Mouse (Mus musculus): Measurements from ENCODE around the gene Il15.
A peak's percentile ranks its signal among the peaks of the same experiment; 100 is the strongest.

Gene Il15

DNA sequence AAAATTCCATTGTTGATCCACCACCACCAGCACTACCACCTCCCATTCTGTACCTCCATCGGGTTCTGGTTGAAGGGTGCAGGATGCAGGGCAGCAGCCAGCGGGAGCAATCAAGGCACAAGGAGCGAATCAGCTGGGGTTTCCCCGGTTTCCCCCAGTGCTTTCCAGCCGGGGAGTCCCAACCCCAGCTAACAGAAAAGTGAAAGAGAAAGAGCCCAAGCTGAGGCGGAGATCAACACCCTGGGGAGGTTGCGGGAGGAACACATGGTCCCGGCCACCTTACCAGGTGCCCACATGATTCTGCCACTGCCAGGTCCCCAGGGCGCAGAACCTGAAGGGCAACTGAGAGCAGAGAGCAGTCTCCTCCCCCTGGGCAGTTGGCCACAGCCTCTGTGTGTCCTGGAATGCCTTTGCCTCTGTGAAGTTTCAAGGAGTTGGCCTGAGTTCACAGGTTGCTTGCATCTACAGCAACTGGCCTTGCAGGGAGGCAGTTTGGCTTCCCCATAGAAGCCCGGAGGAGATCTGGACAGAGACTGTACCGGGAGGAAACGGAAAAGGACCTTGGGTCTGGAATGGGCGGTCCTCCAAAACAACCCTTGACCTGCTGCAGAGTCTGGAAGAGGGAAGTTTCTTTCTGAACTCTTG, at the start of gene Il15:
Il15 (minus strand) TSS at position 537 of the 645 bp plus-strand sequence.
- DNase-seq, result peak; percentile 9 to 22

DNA sequence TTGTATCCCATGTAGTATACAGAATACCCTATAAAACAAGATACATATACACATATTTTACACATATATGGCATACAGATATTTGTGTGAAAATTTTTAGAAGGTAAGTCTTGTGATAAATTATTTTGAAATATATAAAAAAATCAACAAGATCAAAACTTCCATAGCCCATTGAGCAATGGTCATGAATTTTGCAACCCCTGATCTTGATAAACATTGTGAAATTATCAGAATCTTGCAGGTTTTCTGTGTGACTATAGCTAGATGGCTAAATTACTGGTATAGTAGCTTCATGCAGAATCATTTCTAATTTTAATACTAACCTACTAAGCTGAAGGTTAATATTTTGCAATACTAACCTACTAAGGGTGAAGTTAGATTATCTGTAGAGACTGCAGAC, 41.9 kb upstream of the Il15 start:
- DNase-seq, result no peak

DNA sequence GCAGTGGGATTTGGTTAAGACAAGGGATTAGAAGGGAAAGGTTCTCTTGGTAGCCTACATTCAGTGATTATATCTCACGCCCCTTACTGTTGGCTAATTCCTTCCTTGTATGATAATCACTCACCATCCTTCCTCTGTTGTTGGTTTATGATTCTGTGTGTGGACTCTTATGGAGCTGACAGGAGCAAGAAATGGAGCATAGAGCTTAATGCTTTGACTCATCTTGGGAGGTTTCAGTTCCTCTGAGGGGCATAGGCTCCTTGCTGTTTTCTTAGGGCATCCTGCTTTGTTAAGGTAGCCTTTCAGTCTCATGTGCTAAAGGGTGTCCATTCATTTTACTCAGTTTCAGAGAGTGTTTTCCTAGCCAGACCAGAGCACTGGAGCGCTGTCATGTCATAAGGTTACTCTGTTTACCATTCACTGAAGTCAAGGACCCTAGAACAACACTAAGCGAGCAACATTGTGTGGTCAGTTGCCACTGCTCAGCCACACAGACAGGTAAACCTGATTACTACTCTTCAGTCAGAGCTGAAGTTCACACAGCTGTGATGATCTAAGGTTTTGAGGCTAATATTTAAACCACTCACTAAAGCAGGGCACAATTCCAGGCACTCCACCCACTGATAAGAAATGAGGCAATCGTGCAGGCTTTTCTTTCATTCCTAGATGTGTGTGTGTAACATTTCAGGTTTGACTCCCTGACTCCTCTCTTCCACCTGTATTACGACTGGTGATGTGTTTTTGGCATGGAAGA, 13.7 kb upstream of the Il15 start:
- DNase-seq, result no peak

DNA sequence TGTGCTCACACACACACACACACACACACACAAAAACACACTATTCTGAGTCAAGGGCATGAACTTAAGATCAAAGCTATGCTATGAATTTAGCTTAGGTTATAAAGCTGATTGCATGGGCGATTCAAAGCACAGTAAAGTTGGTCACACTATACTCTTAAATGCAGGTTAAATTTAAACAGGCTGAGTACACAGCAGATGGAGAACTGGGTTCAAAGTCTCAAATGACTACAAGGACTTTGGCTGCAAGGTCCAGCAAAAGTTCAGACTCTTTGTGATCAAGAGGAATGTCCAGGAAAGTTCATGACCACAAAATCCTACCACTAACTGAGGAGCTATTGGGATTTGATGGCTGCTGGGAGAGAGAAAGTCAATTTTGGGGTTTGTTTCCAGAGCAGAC, 12.5 kb upstream of the Il15 start:
- DNase-seq, result no peak

DNA sequence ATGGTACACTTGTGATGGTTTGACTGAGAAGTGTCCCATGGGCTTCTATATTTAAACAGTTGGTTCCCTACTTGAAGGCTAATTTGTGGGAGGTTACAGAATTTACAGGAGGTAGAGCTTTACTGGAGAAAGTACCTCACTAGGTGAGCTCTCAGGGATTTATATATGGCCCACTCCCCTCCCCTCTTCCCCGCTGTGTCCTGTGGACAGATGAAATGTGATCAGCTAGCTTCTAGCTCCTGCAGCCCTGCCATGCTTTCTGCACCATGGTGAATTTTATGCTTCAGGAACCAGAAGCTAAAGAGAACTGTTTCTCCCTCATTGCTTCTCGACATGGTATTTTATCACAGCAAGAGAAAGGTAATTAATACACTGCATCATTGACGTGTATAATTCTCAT, 7.1 kb upstream of the Il15 start:
- no peak for DNase-seq

DNA sequence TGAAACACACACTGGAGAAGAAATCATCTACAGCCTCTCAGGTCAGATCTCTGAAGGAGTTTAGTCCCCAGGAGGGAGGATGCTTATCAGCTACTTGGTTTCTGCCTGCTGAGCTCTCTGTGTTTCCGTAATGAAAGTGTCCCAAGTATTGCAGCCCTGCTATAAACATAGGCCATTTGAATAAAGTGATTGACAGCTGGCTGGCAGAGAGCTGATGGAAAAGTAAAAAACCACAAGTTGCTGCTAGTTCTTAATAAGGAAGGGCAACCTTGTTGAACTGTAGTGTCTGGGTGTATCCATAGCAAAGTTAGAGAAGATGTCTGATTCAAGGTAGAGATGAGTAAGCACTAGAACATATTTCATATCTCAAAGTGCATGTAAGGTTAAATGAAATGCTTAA, 4.0 kb upstream of the Il15 start:
- no peak for DNase-seq

DNA sequence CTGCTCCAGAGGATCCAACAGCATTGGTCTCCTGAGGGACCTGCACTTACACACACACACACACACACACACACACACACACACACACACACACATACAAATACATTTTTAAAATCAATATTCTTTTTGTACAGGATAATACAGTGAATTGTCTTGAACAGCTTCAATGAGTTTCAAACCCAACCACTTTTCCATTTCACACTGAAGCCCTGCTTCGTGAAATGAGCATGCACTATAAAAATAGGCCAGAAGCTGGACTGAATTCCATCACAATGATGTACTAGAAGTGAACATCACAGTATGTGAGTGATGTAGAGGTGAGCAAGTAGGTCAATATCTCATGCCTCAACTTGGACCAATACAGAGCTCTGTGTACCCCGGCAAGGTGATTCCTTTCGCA, 1.0 kb upstream of the Il15 start:
- DNase-seq, result no peak

DNA sequence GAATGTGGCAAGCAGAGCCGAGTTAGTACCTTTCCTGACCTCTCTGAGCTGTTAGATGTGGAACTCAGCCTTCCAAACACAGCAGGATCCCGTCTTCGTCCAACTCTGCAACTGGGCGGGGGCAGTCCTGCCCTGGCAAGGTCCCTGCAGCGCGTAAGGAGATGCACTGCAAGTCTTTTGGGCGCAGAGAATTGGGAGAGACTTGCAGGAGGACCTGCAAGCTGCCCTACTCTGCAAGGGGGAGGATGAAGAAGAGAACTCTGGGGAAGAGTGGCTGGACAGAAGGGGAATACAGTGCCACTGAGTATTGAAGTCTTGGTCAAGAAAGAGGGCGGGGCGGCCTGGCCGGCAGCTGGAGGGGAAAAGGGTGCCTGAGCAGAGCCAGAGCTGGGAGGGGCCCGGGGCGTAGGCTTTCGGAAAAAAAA, 749 bp downstream of the Il15 start:
- peak; percentile 11 to 14 for DNase-seq

DNA sequence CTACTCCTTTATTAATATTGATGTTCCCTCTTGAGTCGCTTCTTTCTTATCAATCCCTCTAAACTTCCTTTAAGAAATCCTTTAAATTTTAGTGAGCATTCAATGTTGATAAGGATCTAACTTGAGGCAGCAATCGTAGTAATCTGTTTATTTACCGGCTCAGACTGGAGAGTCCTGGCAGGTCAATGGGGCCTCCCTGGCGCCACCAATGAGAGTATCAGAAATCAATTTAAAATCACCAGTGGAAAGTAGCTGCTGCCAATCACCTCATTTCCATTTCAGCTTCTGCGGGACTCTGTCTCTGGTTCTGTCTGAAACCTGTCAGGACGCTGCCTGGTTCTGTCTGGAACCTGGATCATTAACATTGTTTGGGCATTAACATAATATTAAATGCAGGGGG, 1.5 kb downstream of the Il15 start:
- no peak for DNase-seq

DNA sequence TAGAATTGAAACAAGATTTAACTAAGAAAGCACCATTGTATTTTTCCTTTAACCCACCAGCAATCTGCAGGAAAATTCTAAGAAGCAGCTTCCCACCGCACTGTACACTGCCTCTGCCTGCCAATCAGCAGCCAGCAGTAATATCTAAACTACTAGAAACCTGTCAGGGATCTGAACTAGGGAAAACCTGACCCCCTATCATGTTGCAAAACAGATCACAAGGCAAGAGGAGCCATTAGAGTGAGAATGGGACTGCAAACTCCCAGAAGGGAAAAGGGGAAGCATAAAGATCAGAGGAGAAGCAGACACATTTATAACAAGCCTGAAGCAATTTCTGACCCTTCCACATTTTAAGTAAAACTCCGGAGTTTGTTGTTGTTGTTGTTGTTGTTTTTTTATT, 2.0 kb downstream of the Il15 start:
- DNase-seq, result no peak

DNA sequence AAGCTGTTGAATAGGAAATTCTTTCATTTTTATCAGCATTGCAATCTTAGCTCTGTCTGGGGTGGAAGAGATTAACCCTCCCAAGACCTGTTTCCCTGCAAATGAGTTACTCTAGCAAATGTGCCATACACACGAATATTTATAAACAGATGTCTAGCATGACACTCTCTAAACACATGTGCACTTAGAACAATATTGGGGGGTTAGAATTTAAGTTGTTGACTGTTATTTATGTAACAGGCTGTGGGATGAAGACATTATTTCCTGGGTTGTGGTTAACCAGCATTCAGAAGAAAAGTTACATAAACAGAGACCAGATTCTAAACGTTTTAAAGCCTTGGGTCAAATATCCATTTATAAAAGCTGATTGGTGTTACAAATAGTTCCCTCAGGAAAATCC, 2.6 kb downstream of the Il15 start:
- no peak for DNase-seq

DNA sequence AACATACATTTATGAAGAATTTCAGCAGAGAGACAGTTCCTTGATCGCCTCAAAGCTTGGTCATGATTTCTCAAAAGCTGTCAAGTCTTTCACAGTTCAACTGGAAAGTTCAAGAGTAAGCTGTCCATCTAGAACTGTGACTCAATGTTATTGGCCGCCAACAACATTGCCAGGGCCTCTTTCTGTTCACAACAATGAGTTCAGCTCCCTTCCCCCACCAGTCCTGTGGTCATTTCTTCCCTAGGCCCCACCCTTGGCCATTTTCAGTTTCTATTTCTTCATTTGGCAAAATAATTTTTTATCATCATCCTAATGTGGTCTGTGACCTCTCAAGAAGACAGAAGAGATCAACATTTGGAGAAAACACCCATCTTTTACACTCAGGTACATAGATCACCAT, 4.5 kb downstream of the Il15 start:
- no peak for DNase-seq

DNA sequence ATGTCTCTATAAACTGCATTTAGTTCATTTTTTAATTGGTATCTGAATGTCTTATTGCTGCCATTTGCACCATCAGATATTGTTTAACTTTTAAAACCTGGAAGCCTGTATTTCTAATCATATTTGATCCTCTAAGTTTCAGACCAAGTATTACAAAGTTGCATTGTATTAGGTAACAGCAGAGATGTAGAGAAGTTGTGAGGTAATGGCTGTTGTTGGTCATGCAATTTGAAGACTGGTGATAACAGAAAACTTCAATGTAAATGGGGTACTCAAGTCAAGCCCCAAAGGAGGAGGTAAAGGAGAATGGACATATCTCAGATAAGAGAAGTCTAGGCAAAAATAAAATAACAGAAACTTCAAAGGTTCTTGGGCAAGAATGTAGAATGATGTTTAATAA, 11.8 kb downstream of the Il15 start:
- DNase-seq, result no peak

DNA sequence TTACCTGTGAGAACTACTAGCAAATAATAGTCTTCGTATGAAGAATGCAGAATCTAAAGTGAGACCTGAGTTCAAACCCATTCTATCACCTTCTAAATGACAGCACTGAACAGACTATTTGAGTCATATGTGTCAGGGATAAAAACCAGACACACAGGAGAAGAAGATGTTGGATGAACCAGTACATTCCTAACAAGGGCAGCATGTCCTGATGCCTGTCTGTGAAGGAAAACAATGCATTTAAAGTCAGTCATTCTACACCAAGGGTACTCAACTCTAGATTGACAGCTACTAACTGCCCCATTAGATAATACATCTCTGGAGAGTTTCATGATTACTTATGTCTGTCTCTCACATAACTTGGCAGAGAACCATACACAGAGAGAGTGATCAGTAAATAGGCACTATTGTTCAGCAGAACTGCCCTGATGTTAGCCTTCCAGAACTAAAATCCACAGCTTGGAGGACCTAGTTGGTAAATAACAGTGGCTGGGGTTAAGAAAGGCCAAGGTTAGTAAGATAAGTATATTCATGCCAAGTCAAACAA, 14.6 kb downstream of the Il15 start:
- no peak for DNase-seq

DNA sequence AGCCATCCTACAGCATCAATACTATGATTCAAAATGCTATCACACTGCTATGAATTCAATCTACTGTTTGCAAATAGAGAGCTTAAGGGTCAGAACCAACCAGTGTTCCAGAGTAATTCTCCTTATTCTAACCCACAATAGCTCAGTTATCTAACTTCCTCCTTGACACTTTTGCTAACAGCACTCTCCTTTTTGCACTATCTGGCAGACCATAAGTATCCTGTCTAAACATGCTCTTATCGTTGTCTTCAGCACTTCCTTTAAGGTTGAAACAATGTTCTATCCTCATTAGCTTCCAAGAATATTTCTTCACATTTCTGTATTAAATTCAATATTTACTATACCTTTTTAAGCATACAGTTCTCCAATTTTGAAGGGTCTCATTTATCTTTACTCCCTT, 15.4 kb downstream of the Il15 start:
- no peak for DNase-seq

DNA sequence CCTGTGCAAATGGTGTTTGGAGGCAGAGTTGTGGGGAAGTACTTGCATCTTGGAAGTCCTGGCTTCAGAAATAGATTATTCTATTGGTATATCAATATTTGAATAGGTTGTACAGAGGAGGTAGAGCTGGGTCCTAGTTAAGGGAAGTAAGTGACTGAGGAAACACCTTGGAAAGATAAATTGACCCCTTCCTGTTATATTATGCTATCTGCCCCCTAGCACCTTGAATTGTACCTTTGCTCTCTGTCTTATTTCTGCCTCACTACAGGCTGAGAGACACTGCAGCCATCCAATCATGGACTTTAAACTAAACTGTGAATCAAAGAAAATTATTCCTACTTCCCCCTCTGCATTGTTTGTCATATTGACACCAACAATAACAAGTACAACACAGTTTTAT, 17.2 kb downstream of the Il15 start:
- DNase-seq, result no peak

DNA sequence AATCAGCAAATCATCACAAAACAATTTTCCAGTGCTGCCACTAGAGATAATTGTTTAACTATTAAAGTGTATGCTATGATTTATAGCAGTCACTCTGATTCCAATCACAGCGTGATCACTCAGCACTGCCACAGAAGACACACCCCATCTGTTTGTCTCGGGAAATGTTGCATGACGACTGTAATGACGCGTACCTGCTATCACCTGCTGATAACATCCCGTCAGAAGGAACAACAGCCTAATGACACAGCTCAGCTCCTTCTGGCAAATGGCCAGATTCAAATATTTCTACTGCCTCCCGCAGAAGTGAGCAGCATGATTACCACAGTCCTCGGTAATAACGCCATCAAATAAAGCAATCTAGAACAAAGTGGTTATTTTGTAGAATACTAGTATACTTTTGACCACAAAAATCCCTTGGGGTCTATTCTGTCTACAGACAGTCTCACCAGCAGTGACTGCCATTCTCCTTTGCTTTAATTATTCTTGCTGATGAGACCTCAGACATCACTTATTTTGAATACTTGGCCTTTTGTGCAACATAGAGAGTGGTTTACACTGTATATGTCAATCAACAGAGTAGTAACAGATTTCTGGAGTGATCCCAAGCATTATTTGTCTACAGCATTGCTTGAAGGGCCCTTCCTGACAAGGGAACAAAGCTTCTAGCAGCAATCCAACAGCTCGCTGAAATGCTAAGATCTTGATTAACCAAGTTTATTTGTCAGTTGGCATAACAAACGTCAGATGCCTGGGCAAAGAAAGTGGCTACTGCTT, 18.4 kb downstream of the Il15 start:
- DNase-seq, result peak in 1 of 2 experiments; percentile 20

DNA sequence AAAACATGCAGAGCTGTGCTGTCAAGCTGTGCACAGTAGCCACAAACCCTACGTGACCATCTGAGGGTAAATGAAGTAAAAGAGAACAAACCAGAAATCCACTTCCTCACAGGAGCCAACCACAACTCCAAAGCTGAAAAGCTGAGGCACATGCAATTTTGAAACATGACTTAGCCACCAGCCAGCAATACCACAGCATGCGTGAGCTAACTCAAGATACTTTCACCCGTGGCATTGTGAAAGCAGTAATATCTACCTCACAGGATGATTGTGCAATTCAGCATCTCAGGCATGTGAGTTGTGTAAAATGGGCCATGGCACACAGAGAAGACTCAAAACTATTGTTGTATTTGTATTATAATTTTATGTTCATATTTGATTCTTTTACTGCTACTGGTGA, 19.7 kb downstream of the Il15 start:
- DNase-seq, result no peak

DNA sequence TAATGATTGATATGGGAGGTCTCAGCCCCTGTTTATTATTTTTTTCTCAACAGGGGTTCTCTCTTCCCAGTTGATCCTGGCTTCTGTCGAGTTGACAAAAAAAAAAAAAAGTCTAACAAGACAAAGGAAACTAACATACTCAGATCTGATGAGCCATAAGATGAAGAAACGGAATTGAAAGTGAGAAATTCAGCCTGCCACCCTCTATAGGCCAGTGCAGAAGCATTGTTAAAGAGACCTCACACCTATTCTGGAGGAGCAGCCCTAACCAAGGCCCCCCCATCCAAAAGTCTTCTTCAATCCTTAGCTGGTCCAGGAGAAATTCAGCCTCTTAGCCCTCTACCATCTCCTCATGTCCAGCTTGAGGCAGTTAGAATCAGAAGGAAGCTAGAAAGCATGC, 20.7 kb downstream of the Il15 start:
- no peak for DNase-seq

DNA sequence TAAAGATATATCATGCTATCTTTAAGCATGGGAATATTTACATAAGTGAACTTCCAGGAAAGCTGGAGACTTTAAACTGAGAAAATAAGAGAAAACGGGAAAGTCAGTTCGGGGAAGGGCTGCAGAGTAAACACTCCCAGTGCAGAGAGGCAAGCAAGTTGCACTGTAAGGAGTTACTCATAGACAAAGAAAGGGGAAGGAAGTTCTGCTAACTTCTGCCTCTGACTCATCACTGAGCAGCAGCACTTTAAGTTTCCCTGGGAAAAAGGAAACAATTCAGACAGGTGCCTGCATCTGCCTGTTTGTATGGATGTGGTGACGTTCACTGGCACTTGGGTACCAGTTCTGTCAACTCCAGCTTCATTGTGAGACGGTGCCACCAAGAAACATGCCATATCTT, 28.6 kb downstream of the Il15 start:
- DNase-seq, result no peak

DNA sequence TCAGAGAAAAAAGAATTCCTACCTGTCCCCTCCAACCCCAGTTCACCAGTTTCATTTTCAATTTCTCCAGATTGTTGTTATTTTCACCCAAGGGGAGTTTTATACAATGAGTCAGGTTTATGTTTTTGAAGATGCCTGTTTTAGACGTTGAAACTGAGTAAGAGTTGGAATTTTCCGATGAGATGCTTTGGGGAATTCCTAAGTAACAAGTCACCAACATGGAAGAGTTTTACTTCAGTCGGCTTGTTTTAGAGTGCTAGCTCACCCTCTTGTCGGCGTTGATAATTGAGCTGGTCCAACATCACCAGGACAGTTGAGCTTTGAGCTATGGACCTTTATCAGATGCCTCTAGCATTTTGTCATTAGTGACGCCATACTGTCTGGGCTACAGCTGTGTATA, 30.2 kb downstream of the Il15 start:
- DNase-seq, result no peak

DNA sequence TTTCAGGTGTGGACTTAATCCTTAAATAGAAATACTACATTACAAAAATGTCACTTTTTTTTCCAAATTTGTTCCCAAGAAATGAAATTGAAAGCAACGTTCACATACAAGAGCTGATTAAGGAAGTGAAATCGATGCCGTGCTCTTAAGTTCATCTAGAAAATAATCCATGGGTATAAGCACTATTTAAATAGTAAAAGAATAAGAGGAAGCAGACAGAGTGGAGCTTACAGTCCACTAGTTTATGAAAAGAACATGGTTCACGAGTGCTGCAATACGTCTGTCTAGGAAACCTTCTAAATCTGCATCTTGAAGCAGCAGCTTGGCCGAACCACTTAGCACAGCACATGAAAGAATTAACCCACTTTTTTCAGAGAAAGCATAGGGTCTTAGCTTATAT, 32.4 kb downstream of the Il15 start:
- DNase-seq, result no peak

DNA sequence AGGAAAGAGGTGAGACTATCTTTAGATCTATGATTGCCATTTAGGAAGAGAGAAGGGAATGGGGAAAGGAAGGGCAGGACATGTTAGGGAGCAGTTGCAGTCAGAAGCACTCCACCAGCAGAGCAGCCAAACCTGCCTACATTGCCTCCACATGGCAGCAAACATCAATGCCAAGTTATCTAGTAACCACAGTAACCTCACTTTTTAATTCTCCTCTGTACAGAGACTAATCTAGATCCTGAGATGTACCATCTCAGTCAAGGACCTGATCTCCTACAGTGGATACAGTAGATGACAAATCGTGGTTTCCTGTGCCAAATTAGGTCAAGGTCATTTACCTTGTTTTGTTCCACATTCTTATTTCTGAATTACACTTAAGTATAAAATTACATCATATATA, 42.0 kb downstream of the Il15 start:
- no peak for DNase-seq

DNA sequence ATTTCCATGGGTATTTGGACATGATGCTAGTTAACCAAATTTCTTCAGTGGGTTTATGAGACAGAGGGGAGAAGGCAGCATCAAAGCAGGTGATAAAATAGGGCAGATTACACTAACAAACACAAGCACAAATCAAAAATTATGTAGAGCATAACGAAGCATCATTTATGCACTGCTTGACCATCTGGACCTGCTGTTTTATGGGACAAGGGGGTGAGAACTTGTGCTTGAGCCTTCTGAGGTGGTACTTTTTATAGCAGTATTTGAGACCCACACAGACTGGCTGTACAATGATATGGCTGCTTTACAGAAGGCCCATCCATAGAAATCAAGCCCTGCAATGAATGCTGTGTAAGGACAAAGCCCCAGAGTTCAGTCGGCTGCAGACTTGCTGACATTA, 46.9 kb downstream of the Il15 start:
- peak in 1 of 2 experiments; percentile 13 for DNase-seq
